Mouse (Mus musculus): ENCODE results near the gene Duoxa1.

GRCm38 (mm10) chr2:122361181-122361580, 47.7 kb upstream of the Duoxa1 start:
- no peak for TF ChIP-seq CTCF (conservative IDR thresholded peaks at IDR 0.05; ENCODE audit: low read length)
- TF ChIP-seq NANOG (IDR thresholded peaks at IDR 0.05; ENCODE audit: borderline replicate concordance, low read length) = no peak
- TF ChIP-seq POU5F1 (IDR thresholded peaks at IDR 0.05; ENCODE audit: borderline replicate concordance, low read length) = no peak
